Mouse (Mus musculus) cortical plate, adult 2 months (tissue): Measurements from ENCODE around the gene Scgn.

Source experiments
- CTCF ChIP-seq: fragments of 200-500 bp; IDR thresholded peaks from 2 replicates; pipeline ENCODE4 v1.5.1; 2011; ENCODE audit warnings: mild to moderate bottlenecking, control low read depth, low read length; ENCODE audit not compliant: insufficient read depth; ENCODE audit errors: extremely low read depth
- POLR2A ChIP-seq: fragments of 200-500 bp; IDR thresholded peaks from 2 replicates; pipeline ENCODE4 v1.6.1; 2011; ENCODE audit warnings: mild to moderate bottlenecking, low read length, control low read depth; ENCODE audit not compliant: insufficient read depth; ENCODE audit errors: extremely low read depth

DNA sequence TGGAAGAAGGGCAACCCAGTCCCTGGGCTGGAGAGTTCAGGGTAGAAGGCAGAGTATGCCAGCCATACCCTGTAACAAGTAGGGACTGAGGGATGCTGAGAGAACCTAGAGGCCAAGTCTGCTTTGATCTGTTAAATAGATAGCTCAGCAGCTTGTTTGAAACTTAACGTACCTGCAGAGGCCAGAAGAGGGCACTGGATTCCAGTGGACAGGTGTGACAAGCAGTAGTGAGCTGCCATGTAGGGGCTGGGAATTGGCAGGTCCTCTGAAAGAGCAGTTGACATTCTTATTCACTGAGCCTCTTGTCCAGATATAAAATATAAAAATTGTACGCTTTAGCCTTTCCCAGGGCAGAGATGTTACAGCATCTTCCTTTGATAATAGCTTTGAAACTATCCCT is 48.2 kb downstream of the Scgn start:
- peak; percentile 31; the same call in 1 of the 2 replicates for TF ChIP-seq CTCF
- no peak for TF ChIP-seq POLR2A
